Mouse (Mus musculus) gonadal fat pad, adult 2 months (tissue): ENCODE data around the gene Gm10638. TPM values are rescaled to one million over a fixed set of nuclear protein-coding genes. Genes with fewer than 3 reads are reported as not detected.

Source experiments
- DNase-seq: peaks from one replicate; pipeline ENCODE4 v3.0.0-alpha.2; 2012; ENCODE audit warnings: low read depth
- polyA plus RNA-seq: library from polyadenylated mRNA; depleted of rRNA; stranded (reverse); fragments of >200 nt; gene quantifications from 2 replicates; pipeline ENCODE4 v1.2.3, GENCODE M21; 2012; rRNA removed

The Gm10638 gene
- polyA plus RNA-seq, 1 experiment = 2.9 TPM

- DNase-seq = no peak
These were observed 41.0 kb downstream of the Gm10638 start for GRCm38 (mm10) chr8:86786498-86786897.

GRCm38 (mm10) chr8:86787891-86788420 is 42.5 kb downstream of the Gm10638 start:
- no peak for DNase-seq

GRCm38 (mm10) chr8:86789576-86789975 is 44.1 kb downstream of the Gm10638 start:
- DNase-seq = no peak

GRCm38 (mm10) chr8:86791542-86791941 is 46.0 kb downstream of the Gm10638 start:
- DNase-seq = no peak

- no peak for DNase-seq
These were observed 49.2 kb downstream of the Gm10638 start for GRCm38 (mm10) chr8:86794716-86795115.

Other genes with a start within 250 kb of the Gm10638 start
- 0.28 and 0.37 TPM in 2 replicates for gene Abcc12, start 165.0 kb upstream of the Gm10638 start, polyA plus RNA-seq
- gene Lonp2, start 121.7 kb upstream of the Gm10638 start, polyA plus RNA-seq = 61.4 and 92.7 TPM in 2 replicates
- 18.8 and 21.5 TPM in 2 replicates for gene Siah1a, start 235 bp downstream of the Gm10638 start, polyA plus RNA-seq
- 8.7 and 13.8 TPM in 2 replicates for gene N4bp1, start 139.6 kb downstream of the Gm10638 start, polyA plus RNA-seq